Mouse (Mus musculus) monocyte, adult 2 months (primary cell): ENCODE results near the gene Gm8251.
"Not testable (repeated sequence)": the region's sequence is repeated elsewhere in the genome, so short reads cannot be mapped to it uniquely, and the experiment has no call there.

Experiments used
- DNase-seq, 2 experiments: peaks; one replicate each; pipeline ENCODE4 v3.0.0; 2022; ENCODE audit warnings: low spot score in 2 of 2, low read depth in 1 of 2

Gene Gm8251

GRCm38 (mm10) chr1:44061836-44062235, at the start of gene Gm8251:
Gene Gm8251, minus strand, starts transcription at chr1:44061936.
- no peak for DNase-seq

- DNase-seq = no peak
Observed at GRCm38 (mm10) chr1:44102939-44103338, 41.2 kb upstream of the Gm8251 start.

- peak; percentile 71 to 82 for DNase-seq
Observed at GRCm38 (mm10) chr1:44102259-44102717, 40.6 kb upstream of the Gm8251 start, which contains the start of gene Tex30. Gene Tex30, minus strand, starts transcription at chr1:44102441.

GRCm38 (mm10) chr1:44101448-44102225, 39.9 kb upstream of the Gm8251 start:
- DNase-seq = no peak

- DNase-seq = peak in 1 of 2 experiments; percentile 18
Observed at GRCm38 (mm10) chr1:44064625-44065024, 2.9 kb upstream of the Gm8251 start.

GRCm38 (mm10) chr1:44063439-44063838, 1.7 kb upstream of the Gm8251 start:
- DNase-seq = no peak

- DNase-seq = no peak
Observed at GRCm38 (mm10) chr1:44057805-44058204, 3.9 kb downstream of the Gm8251 start.

GRCm38 (mm10) chr1:44046556-44046955, 15.2 kb downstream of the Gm8251 start:
- no peak for DNase-seq

GRCm38 (mm10) chr1:44045689-44046088, 16.0 kb downstream of the Gm8251 start:
- DNase-seq = not testable (repeated sequence)

GRCm38 (mm10) chr1:44042555-44042915, 19.2 kb downstream of the Gm8251 start:
- no peak for DNase-seq

GRCm38 (mm10) chr1:44041797-44042554, 19.8 kb downstream of the Gm8251 start:
- peak in 1 of 2 experiments; percentile 6 for DNase-seq

- DNase-seq = no peak
Observed at GRCm38 (mm10) chr1:44032948-44033347, 28.8 kb downstream of the Gm8251 start.

- DNase-seq = no peak
Observed at GRCm38 (mm10) chr1:44032213-44032612, 29.5 kb downstream of the Gm8251 start.

GRCm38 (mm10) chr1:44027651-44028050, 34.1 kb downstream of the Gm8251 start:
- no peak for DNase-seq

GRCm38 (mm10) chr1:44022656-44023055, 39.1 kb downstream of the Gm8251 start:
- DNase-seq = no peak

GRCm38 (mm10) chr1:44019934-44020333, 41.8 kb downstream of the Gm8251 start, which contains the start of gene Mettl21c:
Gene Mettl21c, minus strand, starts transcription at chr1:44020034.
- DNase-seq = no peak

- no peak for DNase-seq
Observed at GRCm38 (mm10) chr1:44015556-44015955, 46.2 kb downstream of the Gm8251 start.
